Mouse (Mus musculus): ENCODE data around the gene Gcgr. TPM values are rescaled to one million over a fixed set of nuclear protein-coding genes. Genes with fewer than 3 reads are reported as not detected.
"Not testable (repeated sequence)": the region's sequence is repeated elsewhere in the genome, so short reads cannot be mapped to it uniquely, and the experiment has no call there.

Gene Gcgr
- polyA plus RNA-seq, 1 experiment: 0.07 TPM

DNA sequence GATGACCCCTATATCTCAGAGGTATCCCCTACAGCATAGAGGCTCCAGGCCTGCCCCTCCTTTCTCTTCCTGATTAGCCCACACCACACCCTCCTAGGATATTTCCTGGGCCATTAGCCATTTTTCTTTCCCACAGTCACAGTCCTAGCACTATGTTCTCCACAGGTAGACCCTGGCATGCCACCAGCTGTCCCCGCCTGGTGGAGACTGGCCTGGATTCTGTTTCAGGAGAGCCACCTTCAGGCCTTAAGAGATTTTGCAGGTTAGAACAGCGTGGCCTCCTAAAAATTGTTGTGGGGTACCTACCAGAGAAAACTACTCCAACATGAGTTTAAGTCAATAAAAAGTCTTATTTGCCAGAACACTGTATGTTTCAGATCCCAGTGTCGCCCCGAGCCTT is 23.6 kb upstream of the Gcgr start:
- Histone ChIP-seq H3K27ac (ENCODE audit: control insufficient read depth, insufficient read depth, low read depth, low read length) (no peak overlapping the region), H3K4me3 (ENCODE audit: control insufficient read depth, low read depth, low read length) (no peak overlapping the region), H3K27me3 (ENCODE audit: control insufficient read depth, insufficient read depth, low read length) (no peaks in the 10 kb centered on the region), H3K36me3 (ENCODE audit: control insufficient read depth, insufficient read depth, low read length) (no peaks in the 10 kb centered on the region), H3K4me1 (ENCODE audit: control insufficient read depth, insufficient read depth, low read length) (peaks cover 4% of the 10 kb centered on the region)
- TF ChIP-seq CTCF (IDR thresholded peaks at IDR 0.05; ENCODE audit: control insufficient read depth, insufficient read depth, insufficient replicate concordance, low read depth, low read length): no peak
- TF ChIP-seq POLR2A (IDR thresholded peaks at IDR 0.05; ENCODE audit: control insufficient read depth, low read depth, low read length): no peak

DNA sequence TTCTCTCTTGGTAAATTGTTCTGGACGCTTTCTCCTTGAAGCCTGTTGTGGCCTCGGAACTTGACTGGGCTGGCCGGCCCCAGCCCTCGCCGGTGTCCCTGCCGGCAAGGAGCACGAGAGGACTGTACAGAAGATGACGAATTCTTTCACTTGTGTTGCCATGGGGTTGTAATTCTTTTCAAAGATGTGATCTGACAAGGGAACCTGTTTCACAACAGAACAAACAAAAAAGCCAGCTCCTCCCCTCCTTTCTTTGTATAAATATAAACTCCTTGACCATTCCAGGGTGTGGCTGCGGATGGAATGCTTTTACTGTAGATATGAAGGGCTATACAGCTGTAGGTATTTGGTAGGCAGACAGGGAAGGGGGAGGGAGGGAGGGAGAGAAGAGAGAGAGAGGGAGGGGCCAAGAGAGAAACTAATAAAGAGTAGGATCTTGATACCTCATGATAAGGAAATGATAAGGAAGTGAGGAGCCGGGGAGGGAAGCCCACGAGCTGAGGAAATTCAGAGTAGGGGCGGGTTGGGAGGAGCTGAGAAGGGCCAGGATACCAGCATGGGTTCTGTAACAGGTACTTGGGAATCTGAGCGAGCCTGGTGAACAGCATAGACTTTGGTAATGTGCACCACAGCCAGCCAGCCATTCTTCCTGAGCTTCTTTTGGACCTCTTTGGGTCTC is 22.7 kb upstream of the Gcgr start:
- H3K4me3 ChIP-seq (ENCODE audit: control insufficient read depth, low read depth, low read length): no peak overlapping the region
- no peaks in the 10 kb centered on the region for H3K27me3 ChIP-seq (ENCODE audit: control insufficient read depth, insufficient read depth, low read length)
- no peak for TF ChIP-seq CTCF (IDR thresholded peaks at IDR 0.05; ENCODE audit: control insufficient read depth, insufficient read depth, insufficient replicate concordance, low read depth, low read length)
- no peak for TF ChIP-seq POLR2A (IDR thresholded peaks at IDR 0.05; ENCODE audit: control insufficient read depth, low read depth, low read length)
- peaks cover 4% of the 10 kb centered on the region for H3K4me1 ChIP-seq (ENCODE audit: control insufficient read depth, insufficient read depth, low read length)
- no peaks in the 10 kb centered on the region for H3K36me3 ChIP-seq (ENCODE audit: control insufficient read depth, insufficient read depth, low read length)
- no peak overlapping the region for H3K27ac ChIP-seq (ENCODE audit: control insufficient read depth, insufficient read depth, low read depth, low read length)

DNA sequence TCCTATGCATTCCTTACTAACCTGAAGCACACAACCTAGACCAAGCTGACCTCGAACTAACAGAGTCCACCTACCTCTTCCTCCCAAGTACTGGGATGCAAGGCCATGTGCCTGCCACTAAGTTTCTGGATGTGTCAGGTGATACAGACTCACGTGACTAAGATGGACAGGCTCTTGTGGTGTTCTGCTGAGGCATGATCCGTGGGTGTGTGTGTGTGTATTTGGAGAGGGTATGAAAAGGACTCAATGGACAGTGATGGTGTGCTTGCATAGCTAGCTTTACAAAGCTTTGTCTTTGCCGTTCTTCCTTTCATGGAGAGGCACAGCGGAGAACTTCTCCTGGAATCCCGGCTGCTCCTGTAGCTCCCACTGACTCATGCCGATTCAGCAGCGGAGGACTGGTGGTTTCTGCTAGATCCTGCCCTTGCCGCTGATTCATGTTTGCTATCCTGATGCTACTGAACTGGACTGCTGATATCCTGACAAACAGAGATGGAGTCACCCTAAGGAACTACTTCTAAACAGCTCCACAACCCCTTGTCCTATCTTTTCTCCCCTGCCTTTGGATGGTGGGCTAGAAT is 22.1 kb upstream of the Gcgr start:
- TF ChIP-seq POLR2A (IDR thresholded peaks at IDR 0.05; ENCODE audit: control insufficient read depth, low read depth, low read length) (no peak), CTCF (IDR thresholded peaks at IDR 0.05; ENCODE audit: control insufficient read depth, insufficient read depth, insufficient replicate concordance, low read depth, low read length) (no peak)
- Histone ChIP-seq H3K4me1 (ENCODE audit: control insufficient read depth, insufficient read depth, low read length) (peaks cover 4% of the 10 kb centered on the region), H3K27me3 (ENCODE audit: control insufficient read depth, insufficient read depth, low read length) (no peaks in the 10 kb centered on the region), H3K27ac (ENCODE audit: control insufficient read depth, insufficient read depth, low read depth, low read length) (no peak overlapping the region), H3K4me3 (ENCODE audit: control insufficient read depth, low read depth, low read length) (no peak overlapping the region), H3K36me3 (ENCODE audit: control insufficient read depth, insufficient read depth, low read length) (no peaks in the 10 kb centered on the region)

DNA sequence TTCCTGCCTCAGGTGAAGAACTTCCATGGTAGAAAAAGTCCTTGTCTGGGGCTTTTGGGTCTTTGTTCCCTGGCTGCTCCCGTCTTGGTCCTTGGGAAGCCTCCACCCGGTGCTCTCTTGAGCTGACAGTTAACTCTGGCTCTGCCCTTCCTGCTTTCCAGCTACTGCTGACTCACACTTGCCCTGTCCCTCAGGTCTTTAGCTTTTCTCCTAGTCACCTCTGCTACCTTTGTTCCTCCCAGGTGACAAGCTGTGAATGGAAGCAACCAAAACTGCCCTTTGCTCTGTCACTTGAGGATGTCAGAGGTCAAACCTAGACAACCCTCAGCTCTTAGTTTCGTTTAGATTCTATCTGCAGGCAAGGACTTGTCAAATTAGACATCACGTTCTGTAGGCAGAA is 20.6 kb upstream of the Gcgr start:
- Histone ChIP-seq H3K4me3 (ENCODE audit: control insufficient read depth, low read depth, low read length) (no peak overlapping the region), H3K36me3 (ENCODE audit: control insufficient read depth, insufficient read depth, low read length) (no peaks in the 10 kb centered on the region), H3K27me3 (ENCODE audit: control insufficient read depth, insufficient read depth, low read length) (no peaks in the 10 kb centered on the region), H3K27ac (ENCODE audit: control insufficient read depth, insufficient read depth, low read depth, low read length) (no peak overlapping the region), H3K4me1 (ENCODE audit: control insufficient read depth, insufficient read depth, low read length) (peaks cover 4% of the 10 kb centered on the region)
- TF ChIP-seq POLR2A (IDR thresholded peaks at IDR 0.05; ENCODE audit: control insufficient read depth, low read depth, low read length): no peak
- TF ChIP-seq CTCF (IDR thresholded peaks at IDR 0.05; ENCODE audit: control insufficient read depth, insufficient read depth, insufficient replicate concordance, low read depth, low read length): no peak

DNA sequence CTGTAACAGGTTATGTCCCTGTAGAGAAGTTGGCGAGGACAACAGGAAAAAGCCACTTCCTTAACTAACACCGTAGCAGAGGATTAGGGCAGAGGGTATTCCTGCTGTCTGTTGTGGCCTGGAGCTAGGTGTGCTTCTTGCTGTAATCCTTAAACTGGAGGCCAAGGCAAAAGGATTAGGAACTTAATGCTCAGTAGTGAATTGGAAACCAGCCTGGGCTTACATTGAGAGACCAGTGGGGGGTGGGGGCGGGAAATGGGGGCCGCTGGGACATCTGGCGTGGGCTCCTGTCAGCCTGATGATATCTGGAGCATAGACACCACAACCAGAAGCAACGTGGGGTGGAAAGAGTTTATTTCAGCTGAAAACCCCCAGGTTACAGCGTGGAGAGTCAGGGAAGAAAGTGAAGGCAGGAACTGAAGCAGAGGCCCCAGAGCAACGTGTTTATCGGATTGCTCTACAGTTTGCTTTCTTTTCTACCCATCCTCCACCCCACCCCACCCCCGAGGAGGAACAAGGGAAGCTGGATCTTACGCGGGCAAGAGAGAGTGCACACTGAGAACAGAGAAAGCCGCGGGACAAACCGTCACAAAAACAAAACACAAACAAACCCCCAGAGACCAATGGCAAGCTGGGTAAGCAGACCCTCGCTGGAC is 20.0 kb upstream of the Gcgr start:
- Histone ChIP-seq H3K27ac (ENCODE audit: control insufficient read depth, insufficient read depth, low read depth, low read length) (no peak overlapping the region), H3K4me1 (ENCODE audit: control insufficient read depth, insufficient read depth, low read length) (peaks cover 7% of the 10 kb centered on the region), H3K4me3 (ENCODE audit: control insufficient read depth, low read depth, low read length) (no peak overlapping the region), H3K36me3 (ENCODE audit: control insufficient read depth, insufficient read depth, low read length) (no peaks in the 10 kb centered on the region), H3K27me3 (ENCODE audit: control insufficient read depth, insufficient read depth, low read length) (no peaks in the 10 kb centered on the region)
- no peak for TF ChIP-seq POLR2A (IDR thresholded peaks at IDR 0.05; ENCODE audit: control insufficient read depth, low read depth, low read length)
- TF ChIP-seq CTCF (IDR thresholded peaks at IDR 0.05; ENCODE audit: control insufficient read depth, insufficient read depth, insufficient replicate concordance, low read depth, low read length): no peak

DNA sequence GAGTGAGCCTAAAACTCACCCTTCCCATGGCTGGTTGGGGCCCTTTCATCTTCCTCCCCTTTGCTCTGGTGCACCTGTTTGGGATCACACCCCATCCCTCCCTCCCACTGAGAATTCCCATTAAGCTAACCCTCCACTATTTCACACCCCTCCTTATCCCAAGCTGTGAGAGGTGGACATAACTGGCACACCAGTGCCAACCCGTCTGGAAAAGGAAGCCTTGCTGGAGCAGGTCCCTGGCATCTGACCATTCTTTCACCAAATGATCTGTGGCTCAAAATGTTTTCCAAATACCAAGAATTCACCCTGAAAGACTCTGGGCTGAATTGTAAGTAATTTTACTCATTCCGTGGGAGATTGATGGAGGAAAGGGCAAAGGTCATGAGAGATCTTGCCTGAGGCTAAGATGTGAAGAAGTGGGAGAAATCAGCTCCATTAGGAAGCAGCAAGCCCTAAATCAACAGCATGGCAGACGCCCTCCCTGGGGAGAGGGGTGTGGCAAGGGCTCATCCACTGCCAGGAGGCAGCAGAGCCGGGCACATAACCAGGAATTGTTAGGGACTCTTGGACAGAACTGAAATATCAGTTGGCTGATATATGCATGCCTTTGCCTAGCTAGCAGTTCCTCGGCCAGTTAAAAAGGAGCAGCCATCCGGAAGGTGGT is 17.6 kb upstream of the Gcgr start:
- no peaks in the 10 kb centered on the region for H3K27me3 ChIP-seq (ENCODE audit: control insufficient read depth, insufficient read depth, low read length)
- peaks cover 10% of the 10 kb centered on the region for H3K4me1 ChIP-seq (ENCODE audit: control insufficient read depth, insufficient read depth, low read length)
- no peaks in the 10 kb centered on the region for H3K36me3 ChIP-seq (ENCODE audit: control insufficient read depth, insufficient read depth, low read length)
- H3K27ac ChIP-seq (ENCODE audit: control insufficient read depth, insufficient read depth, low read depth, low read length): no peak overlapping the region
- TF ChIP-seq CTCF (IDR thresholded peaks at IDR 0.05; ENCODE audit: control insufficient read depth, insufficient read depth, insufficient replicate concordance, low read depth, low read length) (no peak), POLR2A (IDR thresholded peaks at IDR 0.05; ENCODE audit: control insufficient read depth, low read depth, low read length) (no peak)
- no peak overlapping the region for H3K4me3 ChIP-seq (ENCODE audit: control insufficient read depth, low read depth, low read length)

DNA sequence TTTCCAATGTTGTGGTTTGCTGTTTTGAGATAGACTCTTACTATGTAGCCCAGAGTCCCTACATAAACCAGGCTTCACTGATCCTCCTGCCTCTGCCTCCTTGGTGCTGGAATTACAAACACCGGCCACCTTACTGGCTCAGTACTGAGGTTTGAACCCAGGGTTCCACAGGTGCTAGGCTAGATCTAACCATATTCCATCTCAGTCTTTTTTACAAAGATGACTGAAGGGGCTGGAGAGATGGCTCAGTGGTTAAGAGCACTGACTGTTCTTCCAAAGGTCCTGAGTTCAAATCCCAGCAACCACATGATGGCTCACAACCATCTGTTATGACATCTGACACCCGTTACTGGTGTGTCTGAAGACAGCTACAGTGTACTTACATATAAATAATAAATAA is 16.2 kb upstream of the Gcgr start:
- H3K27me3 ChIP-seq (ENCODE audit: control insufficient read depth, insufficient read depth, low read length); H3K27ac ChIP-seq (ENCODE audit: control insufficient read depth, insufficient read depth, low read depth, low read length): not testable (repeated sequence)

More for the DNA sequence above, 16.2 kb upstream of the Gcgr start:
- H3K4me1 ChIP-seq (ENCODE audit: control insufficient read depth, insufficient read depth, low read length): peaks cover 13% of the 10 kb centered on the region
- not testable (repeated sequence) for H3K4me3 ChIP-seq (ENCODE audit: control insufficient read depth, low read depth, low read length); H3K36me3 ChIP-seq (ENCODE audit: control insufficient read depth, insufficient read depth, low read length)
